Mouse (Mus musculus): ENCODE measurements at regions not wholly inside any gene's neighbourhood (a gene's known extent, or its start where the extent isn't known, plus 50 kb on each side); places are given as distances from the start of the nearest gene placed in this dataset.
"Not testable (repeated sequence)": the region's sequence is repeated elsewhere in the genome, so short reads cannot be mapped to it uniquely, and the experiment has no call there.

- WGBS: 71% methylated on average over 11 of the region's 11 CpGs
- ATAC-seq (ENCODE audit: low FRiP score) (no peak), DNase-seq (ENCODE audit: low spot score) (peak; percentile 4)
- no peaks in the 10 kb centered on the region for H3K9me3 ChIP-seq (ENCODE audit: control insufficient read depth, low read length)
- H3K36me3 ChIP-seq (ENCODE audit: control insufficient read depth, insufficient read depth, low read length): no peaks in the 10 kb centered on the region
- no peak overlapping the region for H3K27ac ChIP-seq (ENCODE audit: low read depth, low read length)
- H3K4me2 ChIP-seq (replicated peaks; ENCODE audit: low read depth, low read length): no peak overlapping the region
- no peak overlapping the region for H3K4me3 ChIP-seq (ENCODE audit: low read depth, low read length)
- no peaks in the 10 kb centered on the region for H3K4me1 ChIP-seq (replicated peaks; ENCODE audit: control insufficient read depth, insufficient read depth, low read length)
- H3K9ac ChIP-seq (ENCODE audit: low read depth, low read length): no peak overlapping the region
- no peaks in the 10 kb centered on the region for H3K27me3 ChIP-seq (ENCODE audit: control insufficient read depth, insufficient read depth, low read length)
Observed at GRCm38 (mm10) chr6:81839474-81840153, 83.9 kb upstream of the Gcfc2 start.

DNA sequence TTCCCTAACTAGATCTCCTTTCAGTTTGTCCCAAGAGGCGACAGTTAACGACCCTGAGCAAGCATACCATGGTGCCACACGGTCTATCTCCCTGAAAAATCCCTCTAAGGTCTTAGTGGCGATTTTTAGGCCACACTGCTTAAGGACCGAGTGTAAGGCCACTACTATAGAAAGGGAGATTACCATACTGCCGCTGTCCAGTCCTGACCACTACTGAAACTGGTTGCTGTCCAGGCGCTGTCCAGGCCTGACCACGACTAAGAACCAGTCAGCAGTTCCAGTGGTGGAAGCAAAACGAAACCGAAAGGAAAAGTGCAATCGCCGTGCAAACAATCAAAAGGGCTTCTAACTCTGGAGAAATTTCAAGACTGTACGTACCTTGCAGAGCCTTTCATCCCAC is 55.3 kb upstream of the Gcfc2 start:
- not testable (repeated sequence) for H3K9me3 ChIP-seq (ENCODE audit: control insufficient read depth, low read length); H3K27ac ChIP-seq (ENCODE audit: low read depth, low read length); H3K27me3 ChIP-seq (ENCODE audit: control insufficient read depth, insufficient read depth, low read length); H3K4me2 ChIP-seq (replicated peaks; ENCODE audit: low read depth, low read length); H3K9ac ChIP-seq (ENCODE audit: low read depth, low read length); DNase-seq (ENCODE audit: low spot score); H3K4me1 ChIP-seq (replicated peaks; ENCODE audit: control insufficient read depth, insufficient read depth, low read length); H3K4me3 ChIP-seq (ENCODE audit: low read depth, low read length); H3K36me3 ChIP-seq (ENCODE audit: control insufficient read depth, insufficient read depth, low read length); ATAC-seq (ENCODE audit: low FRiP score)
- WGBS: 91% methylated on average over 13 of the region's 13 CpGs

Data from hindbrain, embryonic 11.5 days (tissue).